In the genomic region with DNA sequence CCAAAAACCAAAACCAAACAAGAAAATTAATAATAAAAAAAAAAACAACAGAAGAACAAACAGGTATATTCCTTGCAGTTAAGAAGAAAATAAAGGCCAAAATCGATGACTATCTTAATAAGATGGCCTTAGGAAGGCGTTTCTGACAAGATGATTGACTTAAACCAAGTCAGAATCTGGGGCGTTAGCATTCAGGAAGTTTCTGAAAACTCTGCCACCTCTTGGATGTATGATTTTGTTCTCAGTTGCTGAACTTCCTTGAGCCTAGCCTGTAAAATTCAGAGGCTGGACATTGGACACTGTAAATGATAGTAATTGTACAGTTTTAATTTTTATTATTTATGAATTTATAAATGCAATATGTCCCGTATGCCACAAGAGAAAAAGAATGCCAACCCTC, we compare ENCODE assay signal across 8 mouse cellular contexts. TPM values are rescaled to one million over a fixed set of nuclear protein-coding genes. Genes with fewer than 3 reads are reported as not detected.
DNase-seq lines count a peak whose midpoint lies in the region; ATAC-seq and TF ChIP-seq lines count a peak whose summit lies in the region.

No protein-coding gene starts in this region.

- no peak for TF ChIP-seq CTCF in left cerebral cortex, adult 2 months (IDR thresholded peaks at IDR 0.05)

- H3K27me3 ChIP-seq in embryonic facial prominence, embryonic 13.5 days = no peaks in the 10 kb centered on the region
- H3K27me3 ChIP-seq in limb, embryonic 11.5 days (ENCODE audit: control insufficient read depth, insufficient read depth, low read length) = no peaks in the 10 kb centered on the region
- no peaks in the 10 kb centered on the region for H3K27me3 ChIP-seq in neural tube, embryonic 15.5 days (replicated peaks)

- intact Hi-C loops in left cerebral cortex, adult 2 months (cut with DNase I) = no loop called here

- no peak for ATAC-seq in embryonic facial prominence, embryonic 13.5 days (ENCODE audit: insufficient number of reproducible peaks, insufficient read depth, low FRiP score, low TSS enrichment, low read depth)
- ATAC-seq in limb, embryonic 11.5 days (ENCODE audit: insufficient number of reproducible peaks, low FRiP score, low TSS enrichment, low read depth) = no peak
- no peak for ATAC-seq in neural tube, embryonic 15.5 days (ENCODE audit: low FRiP score)

- 55% methylated on average over 4 of the region's 4 CpGs for WGBS in embryonic facial prominence, embryonic 13.5 days
- 72% methylated on average over 4 of the region's 4 CpGs for WGBS in limb, embryonic 11.5 days
- WGBS in neural tube, embryonic 15.5 days = 59% methylated on average over 4 of the region's 4 CpGs

- H3K4me1 ChIP-seq in embryonic facial prominence, embryonic 13.5 days = peaks cover 19% of the 10 kb centered on the region
- 0 out of 2 replicates have a peak, but pooled peaks cover 2% of the 10 kb centered on the region for H3K4me1 ChIP-seq in limb, embryonic 11.5 days (ENCODE audit: control insufficient read depth, insufficient read depth, low read length)
- H3K4me1 ChIP-seq in neural tube, embryonic 15.5 days = peaks cover 30% of the 10 kb centered on the region

- H3K27ac ChIP-seq in left cerebral cortex, adult 2 months = no peak overlapping the region; the same call in 1 of the 2 replicates
- H3K27ac ChIP-seq in embryonic facial prominence, embryonic 13.5 days = no peak overlapping the region
- H3K27ac ChIP-seq in limb, embryonic 11.5 days (replicated peaks; ENCODE audit: low read depth, low read length) = no peak overlapping the region
- H3K27ac ChIP-seq in neural tube, embryonic 15.5 days (replicated peaks) = 0 out of 2 replicates have a peak overlapping the region, but pooled peaks have one; percentile 93

- H3K4me2 ChIP-seq in embryonic facial prominence, embryonic 13.5 days = peak overlapping the region; percentile 79
- H3K4me2 ChIP-seq in limb, embryonic 11.5 days (ENCODE audit: low read depth, severe bottlenecking) = peak overlapping the region; percentile 77
- H3K4me2 ChIP-seq in neural tube, embryonic 15.5 days = peak overlapping the region; percentile 81

- no peak overlapping the region for H3K9ac ChIP-seq in embryonic facial prominence, embryonic 13.5 days
- no peak overlapping the region for H3K9ac ChIP-seq in limb, embryonic 11.5 days (ENCODE audit: low read length)
- peak overlapping the region; percentile 68; the same call in 1 of the 2 replicates for H3K9ac ChIP-seq in neural tube, embryonic 15.5 days (replicated peaks)

- no peak for DNase-seq in left cerebral cortex, adult 2 months (ENCODE audit: extremely low spot score in 1 of 2, low spot score in 2 of 2)
- no peak for DNase-seq in left cerebral cortex, adult 9 months (ENCODE audit: low spot score in 2 of 2)
- DNase-seq in limb, embryonic 11.5 days (ENCODE audit: low spot score) = no peak
- DNase-seq in cerebellum, adult 9-10 months = no peak
- no peak for DNase-seq in layer of hippocampus, postnatal 10 days (ENCODE audit: low spot score in 2 of 2)
- no peak for DNase-seq in natural killer cell, adult 2 months (ENCODE audit: low spot score in 2 of 2)

- H3K9me3 ChIP-seq in embryonic facial prominence, embryonic 13.5 days = no peaks in the 10 kb centered on the region
- no peaks in the 10 kb centered on the region for H3K9me3 ChIP-seq in limb, embryonic 11.5 days (ENCODE audit: control insufficient read depth, low read length)
- no peaks in the 10 kb centered on the region for H3K9me3 ChIP-seq in neural tube, embryonic 15.5 days (replicated peaks)

- H3K4me3 ChIP-seq in left cerebral cortex, adult 2 months = peak overlapping the region; percentile 99
- H3K4me3 ChIP-seq in embryonic facial prominence, embryonic 13.5 days = peak overlapping the region; percentile 99
- H3K4me3 ChIP-seq in limb, embryonic 11.5 days (ENCODE audit: low read depth, low read length) = no peak overlapping the region
- H3K4me3 ChIP-seq in neural tube, embryonic 15.5 days (replicated peaks) = peak overlapping the region; percentile 85

- peaks cover 11% of the 10 kb centered on the region for H3K36me3 ChIP-seq in embryonic facial prominence, embryonic 13.5 days
- no peaks in the 10 kb centered on the region for H3K36me3 ChIP-seq in limb, embryonic 11.5 days (ENCODE audit: control insufficient read depth, insufficient read depth, low read length)
- no peaks in the 10 kb centered on the region for H3K36me3 ChIP-seq in neural tube, embryonic 15.5 days

RNA-seq across cellular contexts. Expression of a gene that starts 3.3 kb away (rescaled TPM):
- total RNA-seq in left cerebral cortex, adult 2 months (2021) = 10 to 100 TPM; 67.7 to 70.8 TPM
- 41.0 and 42.7 TPM in 2 replicates for polyA plus RNA-seq in embryonic facial prominence, embryonic 13.5 days (2015; fragmentation: Nextera tagmentation; extraction: Ambion mirVana)
- 37.8 and 39.3 TPM in 2 replicates for polyA plus RNA-seq in limb, embryonic 11.5 days (2014; fragmentation: Nextera tagmentation; extraction: Ambion mirVana)
- polyA plus RNA-seq in neural tube, embryonic 15.5 days (2015; fragmentation: Nextera tagmentation; extraction: Ambion mirVana) = 23.2 and 25.4 TPM in 2 replicates
- total RNA-seq in layer of hippocampus, postnatal 10 days (2021) = 10 to 100 TPM; 64.8 to 68.6 TPM
